In the genomic region with DNA sequence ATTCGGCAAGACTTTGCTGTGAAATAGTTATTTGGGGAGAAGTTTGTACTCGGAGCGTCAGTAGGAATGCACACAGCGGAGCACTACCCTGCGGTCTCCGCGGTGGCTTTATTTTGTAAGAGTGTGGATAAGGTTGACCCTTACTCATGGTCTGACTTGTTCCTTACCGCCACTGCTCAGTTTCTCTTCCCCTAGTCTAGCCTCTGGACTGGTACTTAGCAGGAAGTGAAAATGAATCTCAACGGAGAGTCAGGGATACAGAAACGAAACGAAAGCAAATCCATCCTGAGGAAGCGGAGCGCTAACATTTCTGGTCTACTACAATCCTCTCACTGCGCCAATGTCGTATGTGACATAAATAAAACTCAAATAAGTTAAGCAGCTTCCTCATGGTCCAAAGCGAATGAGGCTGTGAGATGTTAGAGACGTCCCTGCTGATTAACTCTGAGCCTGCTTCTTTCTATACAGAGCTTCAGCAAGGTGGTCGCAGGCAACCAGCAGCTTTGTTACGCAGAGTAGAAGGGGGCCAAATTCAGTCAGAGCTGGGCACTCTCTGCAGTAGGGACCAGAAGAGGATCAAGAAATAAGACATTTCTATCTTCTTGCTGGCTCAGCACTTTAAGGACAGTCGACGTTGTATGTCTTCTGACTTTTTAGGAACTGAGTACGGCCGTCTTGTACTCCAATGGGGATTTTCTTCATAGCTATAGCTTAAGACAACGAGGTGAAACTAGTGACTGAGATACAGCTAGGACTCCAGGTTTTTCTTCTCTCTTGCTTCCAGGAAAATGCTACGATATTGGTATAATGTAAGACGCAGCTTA, we compare ENCODE assay signal across 8 mouse cellular contexts. TPM values are rescaled to one million over a fixed set of nuclear protein-coding genes. Genes with fewer than 3 reads are reported as not detected.
DNase-seq lines count a peak whose midpoint lies in the region; ATAC-seq lines count a peak whose summit lies in the region.

No protein-coding gene starts in this region.

- peak; percentile 14 for DNase-seq in kidney, adult 9 months
- DNase-seq in kidney, postnatal 10 days = no peak
- peak; percentile 39 for DNase-seq in brain, adult 2 months (ENCODE audit: low read depth, low spot score)
- DNase-seq in intestine, embryonic 14.5 days (ENCODE audit: low spot score) = no peak
- DNase-seq in urinary bladder, postnatal 36 days (ENCODE audit: low spot score in 2 of 2) = no peak
- no peak for DNase-seq in ovary, adult 18-20 months (ENCODE audit: low spot score)

- H3K9ac ChIP-seq in intestine, embryonic 14.5 days (ENCODE audit: low read length) = no peak overlapping the region
- no peak overlapping the region for H3K9ac ChIP-seq in midbrain, embryonic 15.5 days

- H3K4me3 ChIP-seq in intestine, embryonic 14.5 days (ENCODE audit: low read depth, low read length) = peak overlapping the region; percentile 10
- H3K4me3 ChIP-seq in midbrain, embryonic 15.5 days = no peak overlapping the region

- no peak for ATAC-seq in intestine, embryonic 14.5 days (replicated peaks; ENCODE audit: low FRiP score, low TSS enrichment, low read depth)
- ATAC-seq in megakaryocyte, adult 5-6 weeks (ENCODE audit: poor library complexity, severe bottlenecking) = peak; percentile 94
- ATAC-seq in midbrain, embryonic 15.5 days (replicated peaks) = no peak

- H3K9me3 ChIP-seq in intestine, embryonic 14.5 days (ENCODE audit: control insufficient read depth, low read length) = no peaks in the 10 kb centered on the region
- no peaks in the 10 kb centered on the region for H3K9me3 ChIP-seq in midbrain, embryonic 15.5 days

- H3K27ac ChIP-seq in intestine, embryonic 14.5 days (ENCODE audit: low read depth) = no peak overlapping the region
- no peak overlapping the region for H3K27ac ChIP-seq in midbrain, embryonic 15.5 days

- no peaks in the 10 kb centered on the region for H3K27me3 ChIP-seq in intestine, embryonic 14.5 days (replicated peaks; ENCODE audit: control insufficient read depth, insufficient read depth, low read length)
- no peaks in the 10 kb centered on the region for H3K27me3 ChIP-seq in midbrain, embryonic 15.5 days (replicated peaks)

- H3K36me3 ChIP-seq in intestine, embryonic 14.5 days (ENCODE audit: control insufficient read depth, insufficient read depth, low read length) = no peaks in the 10 kb centered on the region
- no peaks in the 10 kb centered on the region for H3K36me3 ChIP-seq in midbrain, embryonic 15.5 days (replicated peaks)

- H3K4me1 ChIP-seq in intestine, embryonic 14.5 days (replicated peaks; ENCODE audit: control insufficient read depth, insufficient read depth, low read length) = no peaks in the 10 kb centered on the region
- no peaks in the 10 kb centered on the region for H3K4me1 ChIP-seq in midbrain, embryonic 15.5 days

- H3K4me2 ChIP-seq in intestine, embryonic 14.5 days (ENCODE audit: low read length) = peak overlapping the region; percentile 40
- H3K4me2 ChIP-seq in midbrain, embryonic 15.5 days = no peak overlapping the region

- WGBS in intestine, embryonic 14.5 days = 67% methylated on average over 26 of the region's 26 CpGs
- 77% methylated on average over 26 of the region's 26 CpGs for WGBS in midbrain, embryonic 15.5 days

RNA-seq across cellular contexts. Expression of a gene that starts 7.1 kb away (rescaled TPM):
- 3.4 TPM in 2 replicates for polyA plus RNA-seq in intestine, embryonic 14.5 days (2014; fragmentation: Nextera tagmentation; extraction: Ambion mirVana)
- 15.7 and 25.4 TPM in 2 replicates for total RNA-seq in megakaryocyte, adult 5-6 weeks (2015)
- 24.5 and 27.9 TPM in 2 replicates for total RNA-seq in megakaryocyte, adult 5-6 weeks (2017)
- polyA plus RNA-seq in midbrain, embryonic 15.5 days (2015; fragmentation: Nextera tagmentation; extraction: Ambion mirVana) = 1.0 and 1.7 TPM in 2 replicates

RNA-seq across cellular contexts. Expression of a gene that starts 31.4 kb away (rescaled TPM):
- polyA plus RNA-seq in intestine, embryonic 14.5 days (2014; fragmentation: Nextera tagmentation; extraction: Ambion mirVana) = 20.1 and 22.0 TPM in 2 replicates
- total RNA-seq in megakaryocyte, adult 5-6 weeks (2015) = 1,241 and 1,605 TPM in 2 replicates
- total RNA-seq in megakaryocyte, adult 5-6 weeks (2017) = 11,779 and 12,958 TPM in 2 replicates
- polyA plus RNA-seq in midbrain, embryonic 15.5 days (2015; fragmentation: Nextera tagmentation; extraction: Ambion mirVana) = 1.9 and 2.6 TPM in 2 replicates

RNA-seq across cellular contexts. Expression of a gene that starts 32.5 kb away (rescaled TPM):
- 77.9 and 79.1 TPM in 2 replicates for polyA plus RNA-seq in intestine, embryonic 14.5 days (2014; fragmentation: Nextera tagmentation; extraction: Ambion mirVana)
- total RNA-seq in megakaryocyte, adult 5-6 weeks (2015) = 1,096 and 1,674 TPM in 2 replicates
- total RNA-seq in megakaryocyte, adult 5-6 weeks (2017) = 491 and 548 TPM in 2 replicates
- polyA plus RNA-seq in midbrain, embryonic 15.5 days (2015; fragmentation: Nextera tagmentation; extraction: Ambion mirVana) = 12.8 and 13.1 TPM in 2 replicates

RNA-seq across cellular contexts. Expression of a gene that starts 37.8 kb away (rescaled TPM):
- polyA plus RNA-seq in intestine, embryonic 14.5 days (2014; fragmentation: Nextera tagmentation; extraction: Ambion mirVana) = 11.1 and 14.2 TPM in 2 replicates
- total RNA-seq in megakaryocyte, adult 5-6 weeks (2015) = 187 and 212 TPM in 2 replicates
- 175 TPM in 2 replicates for total RNA-seq in megakaryocyte, adult 5-6 weeks (2017)
- 5.6 and 6.1 TPM in 2 replicates for polyA plus RNA-seq in midbrain, embryonic 15.5 days (2015; fragmentation: Nextera tagmentation; extraction: Ambion mirVana)

RNA-seq across cellular contexts. Expression of a gene that starts 54.4 kb away (rescaled TPM):
- polyA plus RNA-seq in intestine, embryonic 14.5 days (2014; fragmentation: Nextera tagmentation; extraction: Ambion mirVana) = 0.56 and 2.0 TPM in 2 replicates
- 17.8 and 20.2 TPM in 2 replicates for total RNA-seq in megakaryocyte, adult 5-6 weeks (2015)
- 2.8 TPM in 1 of 2 replicates, not detected in the other for total RNA-seq in megakaryocyte, adult 5-6 weeks (2017)
- 0.11 TPM in 1 of 2 replicates, not detected in the other for polyA plus RNA-seq in midbrain, embryonic 15.5 days (2015; fragmentation: Nextera tagmentation; extraction: Ambion mirVana)

Comparison
In these comparisons a context has a peak if more than half of its experiments do, and no peak if none do; other contexts are left out.
1. DNase-seq: peak in kidney, adult 9 months (single experiment) and brain, adult 2 months (single experiment); none in kidney, postnatal 10 days (single experiment), intestine, embryonic 14.5 days (single experiment), urinary bladder, postnatal 36 days (0 of 2) and ovary, adult 18-20 months (single experiment).